Mouse (Mus musculus) heart, adult 11 months (tissue): ENCODE data around the gene Mrpl20.

Experiments
- DNase-seq: peaks from one replicate; pipeline ENCODE4 v3.0.0; 2022

The Mrpl20 gene

GRCm38 (mm10) chr4:155784081-155784701 is 18.5 kb upstream of the Mrpl20 start:
- DNase-seq = peak; percentile 98

- peak; percentile 90 for DNase-seq
These were observed 17.4 kb upstream of the Mrpl20 start for GRCm38 (mm10) chr4:155785246-155785645.

- DNase-seq = peak; percentile 79
These were observed 16.9 kb upstream of the Mrpl20 start, which contains the start of gene Tmem88b for GRCm38 (mm10) chr4:155785819-155786218. Gene Tmem88b (minus strand): TSS chr4:155785874.

- DNase-seq = peak; percentile 83
These were observed 14.4 kb upstream of the Mrpl20 start for GRCm38 (mm10) chr4:155788300-155788699.

GRCm38 (mm10) chr4:155788833-155789232 is 13.8 kb upstream of the Mrpl20 start:
- peak; percentile 87 for DNase-seq

GRCm38 (mm10) chr4:155790021-155790489 is 12.6 kb upstream of the Mrpl20 start, which contains the start of gene Ankrd65:
Gene Ankrd65 (plus strand): TSS chr4:155790439.
- DNase-seq = peak; percentile 81

- peak; percentile 86 for DNase-seq
These were observed 12.0 kb upstream of the Mrpl20 start for GRCm38 (mm10) chr4:155790650-155791161.

- no peak for DNase-seq
These were observed 11.3 kb upstream of the Mrpl20 start for GRCm38 (mm10) chr4:155791240-155791933.

GRCm38 (mm10) chr4:155793730-155794129 is 8.9 kb upstream of the Mrpl20 start:
- DNase-seq = peak; percentile 72

GRCm38 (mm10) chr4:155802075-155802474 is 603 bp upstream of the Mrpl20 start:
- DNase-seq = peak; percentile 33

- peak; percentile 99 for DNase-seq
These were observed 813 bp downstream of the Mrpl20 start for GRCm38 (mm10) chr4:155803340-155804041.

- DNase-seq = peak; percentile 41
These were observed 5.2 kb downstream of the Mrpl20 start for GRCm38 (mm10) chr4:155807841-155808240.

- DNase-seq = peak; percentile 99
These were observed 9.4 kb downstream of the Mrpl20 start, which contains the start of gene Ccnl2 for GRCm38 (mm10) chr4:155811929-155812664. Gene Ccnl2 (plus strand): TSS chr4:155812489.

- peak; percentile 92 for DNase-seq
These were observed 10.0 kb downstream of the Mrpl20 start for GRCm38 (mm10) chr4:155812665-155813181.

GRCm38 (mm10) chr4:155817533-155817932 is 14.9 kb downstream of the Mrpl20 start:
- DNase-seq = peak; percentile 64

- DNase-seq = peak; percentile 85
These were observed 18.3 kb downstream of the Mrpl20 start for GRCm38 (mm10) chr4:155821025-155821424.

GRCm38 (mm10) chr4:155823443-155823842 is 20.8 kb downstream of the Mrpl20 start:
- DNase-seq = no peak

- no peak for DNase-seq
These were observed 27.2 kb downstream of the Mrpl20 start for GRCm38 (mm10) chr4:155829866-155830265.

GRCm38 (mm10) chr4:155830596-155830995 is 27.9 kb downstream of the Mrpl20 start:
- DNase-seq = no peak

GRCm38 (mm10) chr4:155831205-155831766 is 28.6 kb downstream of the Mrpl20 start, which contains the start of gene Aurkaip1:
Gene Aurkaip1 (plus strand): TSS chr4:155831272.
- DNase-seq = peak; percentile 99

GRCm38 (mm10) chr4:155831831-155832230 is 29.2 kb downstream of the Mrpl20 start:
- no peak for DNase-seq

- peak; percentile 92 for DNase-seq
These were observed 29.6 kb downstream of the Mrpl20 start for GRCm38 (mm10) chr4:155832321-155832720.
